Mouse (Mus musculus): ENCODE results near the gene Smpd1. TPM values are rescaled to one million over a fixed set of nuclear protein-coding genes. Genes with fewer than 3 reads are reported as not detected.

Gene Smpd1
- 60.1 and 64.2 TPM in 2 replicates for polyA plus RNA-seq (2014; fragmentation: Nextera tagmentation; extraction: Ambion mirVana)

DNA sequence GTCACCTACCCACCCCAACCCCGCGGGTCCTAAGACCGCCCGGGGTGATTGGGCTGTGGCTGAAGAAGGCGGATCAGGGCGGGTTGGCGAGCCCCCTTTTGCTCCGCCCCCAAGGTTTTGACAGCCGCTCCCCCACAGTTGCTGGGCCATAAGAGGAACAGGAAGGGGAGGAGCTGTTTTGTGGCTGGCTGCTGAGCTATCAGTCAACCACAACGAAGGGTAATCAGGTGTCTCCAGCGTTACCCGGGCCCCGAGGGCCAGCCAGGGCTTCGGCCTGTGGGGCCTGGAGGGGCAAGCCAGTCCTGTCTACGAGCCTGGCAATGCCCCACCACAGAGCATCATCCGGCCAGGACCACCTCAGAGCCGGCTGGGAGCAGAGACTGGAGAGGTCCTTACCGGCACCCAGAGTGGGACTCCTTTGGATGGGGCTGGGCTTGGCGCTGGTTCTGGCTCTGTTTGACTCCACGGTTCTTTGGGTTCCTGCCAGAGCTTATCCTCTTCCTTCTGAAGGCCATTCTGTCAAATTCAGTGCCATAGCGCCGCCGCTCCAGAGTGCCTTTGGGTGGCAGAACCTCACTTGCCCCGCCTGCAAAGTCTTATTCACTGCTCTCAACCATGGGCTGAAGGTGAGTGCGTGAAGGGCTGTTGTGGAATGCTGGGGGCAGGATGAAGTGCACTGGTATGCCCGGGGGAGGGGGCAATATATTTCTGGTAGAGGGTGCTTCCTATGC lies at the start of gene Smpd1:
Gene Smpd1, plus strand, starts transcription at position 149 of the 731 bp plus-strand sequence.
- peak within 1 kb of the TSS; percentile 69 for H3K4me2 ChIP-seq (ENCODE audit: low read length)
- WGBS, result 3% methylated on average over 26 of the region's 26 CpGs
- H3K9ac ChIP-seq (ENCODE audit: low read length), result peak within 1 kb of the TSS; percentile 78
- peaks cover 30% of the 10 kb centered on the region for H3K36me3 ChIP-seq (ENCODE audit: control insufficient read depth, insufficient read depth, low read length)
- peaks cover 11 to 15% of the 10 kb centered on the region in 2 experiments for H3K4me1 ChIP-seq (ENCODE audit: control insufficient read depth in 2 of 2, insufficient read depth in 2 of 2, low read length in 2 of 2)
- H3K9me3 ChIP-seq (ENCODE audit: control insufficient read depth, low read length), result no peaks in the 10 kb centered on the region
- ATAC-seq (ENCODE audit: insufficient number of reproducible peaks, insufficient read depth, low FRiP score, low read depth), result peak; percentile 90
- no peaks in the 10 kb centered on the region for H3K27me3 ChIP-seq (ENCODE audit: control insufficient read depth, insufficient read depth, low read length)
- H3K27ac ChIP-seq (replicated peaks in 1 of 2; ENCODE audit: control insufficient read depth in 1 of 2, insufficient read depth in 1 of 2, low read depth in 2 of 2, low read length in 2 of 2), result peak within 1 kb of the TSS; percentile 75 to 78
- peak within 1 kb of the TSS; percentile 67 to 84 for H3K4me3 ChIP-seq (ENCODE audit: control insufficient read depth in 1 of 2, insufficient read depth in 1 of 2, low read depth in 1 of 2, low read length in 2 of 2)

DNA sequence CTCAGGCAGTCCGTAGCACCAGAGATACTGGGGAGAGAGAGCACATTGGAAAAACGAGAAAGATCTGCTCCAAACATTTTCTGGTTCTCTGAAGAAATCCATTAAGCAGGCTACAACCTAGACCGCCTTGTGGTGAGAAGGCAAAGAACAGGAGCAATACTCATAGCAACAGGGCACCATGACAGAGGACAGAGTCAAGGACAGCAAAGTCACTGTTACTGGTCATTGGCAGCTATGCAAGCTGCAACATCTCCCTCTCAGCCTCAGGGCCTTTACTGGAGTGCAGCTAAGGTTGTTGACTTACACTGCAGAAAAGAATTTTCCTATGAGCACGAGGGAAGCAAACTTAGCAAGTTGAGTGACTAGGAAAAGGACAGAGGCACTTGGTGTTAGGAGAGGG lies 46.9 kb upstream of the Smpd1 start:
- Histone ChIP-seq H3K4me3 (ENCODE audit: control insufficient read depth in 1 of 2, insufficient read depth in 1 of 2, low read depth in 1 of 2, low read length in 2 of 2) (no peak overlapping the region), H3K27ac (replicated peaks in 1 of 2; ENCODE audit: control insufficient read depth in 1 of 2, insufficient read depth in 1 of 2, low read depth in 2 of 2, low read length in 2 of 2) (peak overlapping the region; percentile 12 to 52; a peak in 3 of 4 replicates), H3K27me3 (ENCODE audit: control insufficient read depth, insufficient read depth, low read length) (no peaks in the 10 kb centered on the region), H3K9ac (ENCODE audit: low read length) (no peak overlapping the region), H3K36me3 (ENCODE audit: control insufficient read depth, insufficient read depth, low read length) (no peaks in the 10 kb centered on the region), H3K9me3 (ENCODE audit: control insufficient read depth, low read length) (no peaks in the 10 kb centered on the region), H3K4me1 (ENCODE audit: control insufficient read depth in 2 of 2, insufficient read depth in 2 of 2, low read length in 2 of 2) (peaks cover 3 to 14% of the 10 kb centered on the region in 2 experiments; a peak in 2 of 4 replicates), H3K4me2 (ENCODE audit: low read length) (no peak overlapping the region)
- WGBS, result 40% methylated on average over 4 of the region's 4 CpGs
- no peak for ATAC-seq (ENCODE audit: insufficient number of reproducible peaks, insufficient read depth, low FRiP score, low read depth)

DNA sequence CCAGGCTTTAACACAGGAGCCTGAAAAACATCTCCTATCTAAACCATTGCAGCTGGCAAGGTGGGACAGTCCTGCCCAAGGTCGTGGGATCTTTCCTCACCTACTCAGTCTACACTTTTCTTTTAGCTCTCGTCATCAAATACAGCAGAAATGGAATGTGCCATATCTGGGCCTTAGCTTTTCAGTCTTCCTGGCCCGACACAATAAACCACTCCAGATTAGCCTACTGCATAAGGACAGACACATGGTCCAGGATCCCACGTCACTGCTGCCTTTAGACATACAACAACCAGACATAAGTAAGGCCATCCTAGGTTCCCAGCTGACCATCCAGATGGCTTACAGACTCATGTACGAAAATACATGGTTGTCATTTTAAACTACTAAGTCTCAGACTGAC lies 44.0 kb upstream of the Smpd1 start:
- H3K4me1 ChIP-seq (ENCODE audit: control insufficient read depth in 2 of 2, insufficient read depth in 2 of 2, low read length in 2 of 2), result peaks cover 3 to 14% of the 10 kb centered on the region in 2 experiments; a peak in 2 of 4 replicates
- H3K27me3 ChIP-seq (ENCODE audit: control insufficient read depth, insufficient read depth, low read length), result no peaks in the 10 kb centered on the region
- no peak overlapping the region for H3K4me2 ChIP-seq (ENCODE audit: low read length)
- no peak overlapping the region for H3K4me3 ChIP-seq (ENCODE audit: control insufficient read depth in 1 of 2, insufficient read depth in 1 of 2, low read depth in 1 of 2, low read length in 2 of 2)
- H3K36me3 ChIP-seq (ENCODE audit: control insufficient read depth, insufficient read depth, low read length), result no peaks in the 10 kb centered on the region
- H3K9ac ChIP-seq (ENCODE audit: low read length), result no peak overlapping the region
- WGBS, result 28% methylated on average over 5 of the region's 5 CpGs
- H3K9me3 ChIP-seq (ENCODE audit: control insufficient read depth, low read length), result no peaks in the 10 kb centered on the region
- no peak for ATAC-seq (ENCODE audit: insufficient number of reproducible peaks, insufficient read depth, low FRiP score, low read depth)
- H3K27ac ChIP-seq (replicated peaks in 1 of 2; ENCODE audit: control insufficient read depth in 1 of 2, insufficient read depth in 1 of 2, low read depth in 2 of 2, low read length in 2 of 2), result peak overlapping the region in 1 of 2 experiments; percentile 46; a peak in 2 of 4 replicates

DNA sequence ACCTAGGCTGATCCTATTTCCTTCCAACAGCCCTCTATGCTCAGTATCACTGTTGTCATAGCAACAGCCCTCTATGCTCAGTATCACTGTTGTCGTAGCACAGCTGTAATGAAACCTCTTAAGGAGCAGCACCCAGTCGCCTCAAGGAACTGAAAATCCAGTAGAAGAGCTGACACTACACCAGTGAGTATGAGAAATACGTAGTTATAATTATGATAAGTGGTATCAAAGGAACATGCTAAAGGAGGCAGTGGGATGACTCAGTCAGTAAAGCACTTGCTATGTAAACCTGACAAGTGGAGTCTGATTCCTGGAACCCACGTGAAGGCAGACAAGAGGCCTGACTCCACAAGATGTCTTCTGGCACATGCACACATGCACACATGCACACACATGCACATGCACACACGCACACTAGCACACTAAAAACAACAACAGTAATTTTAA lies 40.3 kb upstream of the Smpd1 start:
- no peak for ATAC-seq (ENCODE audit: insufficient number of reproducible peaks, insufficient read depth, low FRiP score, low read depth)
- no peaks in the 10 kb centered on the region for H3K27me3 ChIP-seq (ENCODE audit: control insufficient read depth, insufficient read depth, low read length)
- H3K36me3 ChIP-seq (ENCODE audit: control insufficient read depth, insufficient read depth, low read length), result no peaks in the 10 kb centered on the region
- no peak overlapping the region for H3K4me3 ChIP-seq (ENCODE audit: control insufficient read depth in 1 of 2, insufficient read depth in 1 of 2, low read depth in 1 of 2, low read length in 2 of 2)
- H3K27ac ChIP-seq (replicated peaks in 1 of 2; ENCODE audit: control insufficient read depth in 1 of 2, insufficient read depth in 1 of 2, low read depth in 2 of 2, low read length in 2 of 2), result no peak overlapping the region
- H3K4me2 ChIP-seq (ENCODE audit: low read length), result no peak overlapping the region
- H3K9me3 ChIP-seq (ENCODE audit: control insufficient read depth, low read length), result no peaks in the 10 kb centered on the region
- H3K4me1 ChIP-seq (ENCODE audit: control insufficient read depth in 2 of 2, insufficient read depth in 2 of 2, low read length in 2 of 2), result 0 out of 4 replicates have a peak, but pooled peaks cover 0 to 9% of the 10 kb centered on the region in 2 experiments
- 46% methylated on average over 5 of the region's 5 CpGs for WGBS
- H3K9ac ChIP-seq (ENCODE audit: low read length), result no peak overlapping the region

DNA sequence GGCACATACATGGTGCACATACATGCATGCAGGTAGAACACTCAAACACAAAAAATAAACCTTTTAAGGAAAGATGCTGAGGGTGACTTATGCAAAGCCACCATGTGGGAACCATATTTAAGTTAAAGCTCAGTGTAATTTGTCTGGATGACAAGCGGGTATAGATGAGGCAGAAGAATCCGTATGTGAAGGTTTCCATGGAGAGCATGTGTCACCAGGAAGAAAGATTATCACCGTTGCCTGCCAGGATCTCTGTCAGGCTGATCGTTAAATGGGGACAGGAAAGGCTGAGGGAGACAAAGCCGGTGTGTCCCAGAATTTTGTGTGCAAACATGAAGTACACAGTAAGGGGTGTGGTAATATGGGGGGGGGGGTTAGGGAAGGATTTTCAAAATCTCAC lies 39.6 kb upstream of the Smpd1 start:
- 56% methylated on average over 5 of the region's 5 CpGs for WGBS
- no peaks in the 10 kb centered on the region for H3K9me3 ChIP-seq (ENCODE audit: control insufficient read depth, low read length)
- no peaks in the 10 kb centered on the region for H3K27me3 ChIP-seq (ENCODE audit: control insufficient read depth, insufficient read depth, low read length)
- H3K4me1 ChIP-seq (ENCODE audit: control insufficient read depth in 2 of 2, insufficient read depth in 2 of 2, low read length in 2 of 2), result 0 out of 4 replicates have a peak, but pooled peaks cover 0 to 9% of the 10 kb centered on the region in 2 experiments
- H3K27ac ChIP-seq (replicated peaks in 1 of 2; ENCODE audit: control insufficient read depth in 1 of 2, insufficient read depth in 1 of 2, low read depth in 2 of 2, low read length in 2 of 2), result no peak overlapping the region
- no peaks in the 10 kb centered on the region for H3K36me3 ChIP-seq (ENCODE audit: control insufficient read depth, insufficient read depth, low read length)
- H3K4me3 ChIP-seq (ENCODE audit: control insufficient read depth in 1 of 2, insufficient read depth in 1 of 2, low read depth in 1 of 2, low read length in 2 of 2), result no peak overlapping the region
- ATAC-seq (ENCODE audit: insufficient number of reproducible peaks, insufficient read depth, low FRiP score, low read depth), result no peak
- H3K4me2 ChIP-seq (ENCODE audit: low read length), result no peak overlapping the region
- H3K9ac ChIP-seq (ENCODE audit: low read length), result no peak overlapping the region

DNA sequence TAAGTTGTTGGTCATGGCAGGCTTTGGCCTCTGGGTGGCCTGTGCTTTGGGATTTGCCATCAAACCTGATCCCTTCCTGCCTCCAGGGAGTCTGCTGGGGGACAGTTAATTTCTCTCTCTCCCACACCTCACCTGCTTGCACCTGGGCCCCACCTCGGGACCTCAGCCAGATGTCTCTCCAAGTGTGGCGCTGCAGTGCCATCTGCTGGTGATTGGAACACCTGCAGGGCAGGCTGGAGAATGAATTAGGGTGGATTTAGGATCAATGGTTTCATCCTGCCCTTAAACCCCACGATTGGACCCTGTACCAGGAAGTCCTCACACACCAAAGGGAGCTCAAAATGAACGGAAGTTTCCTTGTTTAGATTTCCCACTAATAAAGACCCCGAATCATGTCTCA lies 39.0 kb upstream of the Smpd1 start:
- ATAC-seq (ENCODE audit: insufficient number of reproducible peaks, insufficient read depth, low FRiP score, low read depth), result no peak
- 8% methylated on average over 5 of the region's 5 CpGs for WGBS
- Histone ChIP-seq H3K27me3 (ENCODE audit: control insufficient read depth, insufficient read depth, low read length) (no peaks in the 10 kb centered on the region), H3K27ac (replicated peaks in 1 of 2; ENCODE audit: control insufficient read depth in 1 of 2, insufficient read depth in 1 of 2, low read depth in 2 of 2, low read length in 2 of 2) (no peak overlapping the region), H3K4me3 (ENCODE audit: control insufficient read depth in 1 of 2, insufficient read depth in 1 of 2, low read depth in 1 of 2, low read length in 2 of 2) (no peak overlapping the region), H3K4me1 (ENCODE audit: control insufficient read depth in 2 of 2, insufficient read depth in 2 of 2, low read length in 2 of 2) (peaks cover 2 to 8% of the 10 kb centered on the region in 2 experiments; a peak in 2 of 4 replicates), H3K9me3 (ENCODE audit: control insufficient read depth, low read length) (no peaks in the 10 kb centered on the region), H3K36me3 (ENCODE audit: control insufficient read depth, insufficient read depth, low read length) (no peaks in the 10 kb centered on the region), H3K4me2 (ENCODE audit: low read length) (no peak overlapping the region), H3K9ac (ENCODE audit: low read length) (no peak overlapping the region)

DNA sequence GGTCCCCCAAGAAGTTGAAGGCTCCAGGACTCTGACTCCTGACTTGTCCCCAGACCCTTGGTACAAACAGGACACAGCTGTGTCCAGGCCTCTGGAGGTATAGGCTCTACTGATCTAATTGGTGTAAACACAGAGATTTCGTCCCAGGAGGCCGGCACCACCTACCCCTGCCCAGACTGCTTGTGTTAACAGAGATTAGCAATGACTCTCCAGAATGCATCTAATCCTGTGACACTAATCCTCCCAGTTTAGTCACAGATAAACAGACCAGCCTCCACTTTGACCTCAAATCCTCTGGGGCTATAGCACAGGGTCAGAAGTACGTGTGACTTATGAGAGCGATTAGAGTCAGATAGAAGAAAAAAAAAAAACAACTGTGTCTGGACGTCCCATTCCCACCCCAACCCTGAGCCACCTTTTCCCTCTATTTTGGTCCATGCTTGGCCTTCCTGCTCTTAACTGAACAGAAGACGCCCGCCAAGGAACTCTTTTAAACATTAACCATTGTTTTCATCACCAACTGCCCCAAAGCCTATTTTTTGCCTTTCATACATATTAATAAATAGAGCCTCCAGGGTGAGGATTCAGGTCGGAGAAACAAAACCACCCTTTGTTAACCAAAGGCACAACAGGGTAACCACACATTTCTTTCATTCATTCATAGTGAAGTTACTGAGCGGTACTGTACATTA lies 37.3 kb upstream of the Smpd1 start:
- Histone ChIP-seq H3K4me1 (ENCODE audit: control insufficient read depth in 2 of 2, insufficient read depth in 2 of 2, low read length in 2 of 2) (peaks cover 3 to 8% of the 10 kb centered on the region in 2 experiments; a peak in 2 of 4 replicates), H3K36me3 (ENCODE audit: control insufficient read depth, insufficient read depth, low read length) (no peaks in the 10 kb centered on the region), H3K9me3 (ENCODE audit: control insufficient read depth, low read length) (no peaks in the 10 kb centered on the region), H3K27ac (replicated peaks in 1 of 2; ENCODE audit: control insufficient read depth in 1 of 2, insufficient read depth in 1 of 2, low read depth in 2 of 2, low read length in 2 of 2) (no peak overlapping the region), H3K4me2 (ENCODE audit: low read length) (no peak overlapping the region), H3K27me3 (ENCODE audit: control insufficient read depth, insufficient read depth, low read length) (no peaks in the 10 kb centered on the region), H3K4me3 (ENCODE audit: control insufficient read depth in 1 of 2, insufficient read depth in 1 of 2, low read depth in 1 of 2, low read length in 2 of 2) (no peak overlapping the region), H3K9ac (ENCODE audit: low read length) (no peak overlapping the region)
- no peak for ATAC-seq (ENCODE audit: insufficient number of reproducible peaks, insufficient read depth, low FRiP score, low read depth)
- WGBS, result 39% methylated on average over 9 of the region's 9 CpGs
